Mouse (Mus musculus): ENCODE data around the gene Rims1.

Gene Rims1

GRCm38 (mm10) chr1:22587859-22588383 lies 217.9 kb downstream of the Rims1 start:
- in situ Hi-C loops (cut with MboI, MseI) = no loop called here

GRCm38 (mm10) chr1:22585560-22585959 lies 220.2 kb downstream of the Rims1 start:
- in situ Hi-C loops (cut with MboI, MseI) = no loop called here

- in situ Hi-C loops (cut with MboI, MseI) = no loop called here
Observed at GRCm38 (mm10) chr1:22579470-22579869, 226.3 kb downstream of the Rims1 start.

- in situ Hi-C loops (cut with MboI, MseI) = no loop called here
Observed at GRCm38 (mm10) chr1:22572720-22573119, 233.1 kb downstream of the Rims1 start.

DNA sequence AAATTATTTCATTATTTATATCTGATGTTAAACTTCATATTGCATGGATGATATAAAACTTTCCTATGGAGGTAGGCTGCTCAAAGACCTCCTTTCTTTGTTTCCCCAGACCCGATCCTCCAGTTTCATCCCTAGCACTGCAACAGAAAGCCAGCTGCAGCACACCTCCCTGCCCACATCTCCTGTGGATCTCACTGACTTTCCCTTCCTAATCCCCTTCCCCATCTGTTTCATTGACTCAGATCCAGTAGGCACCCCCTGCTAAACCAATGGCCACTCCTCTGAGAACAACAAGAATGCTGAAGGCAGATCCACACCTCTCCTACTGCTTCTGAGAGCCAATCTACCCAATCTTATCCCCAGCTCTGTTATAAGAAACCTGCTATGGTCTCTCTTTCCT lies 259.5 kb downstream of the Rims1 start:
- in situ Hi-C loops (cut with MboI, MseI) = loop anchor here in 1 of 2 experiments (10.0 kb wide), 1 partner anchor 201 kb away; no protein-coding TSS in a partner anchor

GRCm38 (mm10) chr1:22538129-22538528 lies 267.7 kb downstream of the Rims1 start:
- in situ Hi-C loops (cut with MboI, MseI) = no loop called here

GRCm38 (mm10) chr1:22536776-22537175 lies 269.0 kb downstream of the Rims1 start:
- in situ Hi-C loops (cut with MboI, MseI) = no loop called here

DNA sequence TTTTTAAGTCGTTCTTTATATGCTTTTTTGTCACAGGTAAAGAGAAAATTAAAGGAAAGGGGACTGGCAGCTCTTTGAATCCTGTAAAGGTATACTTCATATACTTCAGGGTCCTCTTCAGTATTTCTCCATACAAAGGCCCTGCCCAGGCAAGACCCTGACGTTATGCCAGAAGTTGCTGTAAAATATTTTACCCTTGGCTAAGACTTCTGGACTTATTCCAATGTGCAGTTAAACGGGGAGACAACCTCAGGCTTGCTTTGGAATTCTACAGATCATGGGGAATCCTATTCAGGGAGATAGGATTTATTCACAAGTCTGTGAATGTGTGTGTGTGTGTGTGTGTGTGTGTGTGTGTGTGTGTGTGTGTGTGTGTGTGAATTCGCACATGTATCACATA lies 270.7 kb downstream of the Rims1 start:
- in situ Hi-C loops (cut with MboI, MseI) = no loop called here

GRCm38 (mm10) chr1:22533146-22534096 lies 272.4 kb downstream of the Rims1 start:
- in situ Hi-C loops (cut with MboI, MseI) = no loop called here

GRCm38 (mm10) chr1:22515103-22515502 lies 290.7 kb downstream of the Rims1 start:
- in situ Hi-C loops (cut with MboI, MseI) = loop anchor here in 1 of 2 experiments (25.0 kb wide), 1 partner anchor 1953 kb away; no protein-coding TSS in a partner anchor

DNA sequence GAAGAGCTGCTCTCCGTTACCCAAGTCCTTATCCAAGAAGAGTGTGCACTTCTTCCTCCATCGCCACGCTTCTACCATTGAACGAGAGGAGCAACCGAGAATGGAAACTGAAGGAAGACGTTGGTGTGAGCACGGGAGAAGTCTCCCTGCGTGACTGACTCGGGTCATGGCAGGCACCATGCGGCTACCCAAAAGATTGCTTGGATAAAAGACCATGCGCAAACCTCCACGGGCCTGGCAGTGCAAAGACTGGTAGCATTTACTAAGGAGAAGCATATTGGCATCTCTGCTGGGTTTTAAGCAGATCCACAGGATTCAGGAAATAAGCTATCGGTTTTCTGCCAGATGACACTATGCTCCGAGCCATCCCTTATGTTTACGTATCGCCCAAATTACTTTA lies 293.4 kb downstream of the Rims1 start:
- in situ Hi-C loops (cut with MboI, MseI) = loop anchor here in 1 of 2 experiments (25.0 kb wide), 1 partner anchor 1950 kb away; no protein-coding TSS in a partner anchor

DNA sequence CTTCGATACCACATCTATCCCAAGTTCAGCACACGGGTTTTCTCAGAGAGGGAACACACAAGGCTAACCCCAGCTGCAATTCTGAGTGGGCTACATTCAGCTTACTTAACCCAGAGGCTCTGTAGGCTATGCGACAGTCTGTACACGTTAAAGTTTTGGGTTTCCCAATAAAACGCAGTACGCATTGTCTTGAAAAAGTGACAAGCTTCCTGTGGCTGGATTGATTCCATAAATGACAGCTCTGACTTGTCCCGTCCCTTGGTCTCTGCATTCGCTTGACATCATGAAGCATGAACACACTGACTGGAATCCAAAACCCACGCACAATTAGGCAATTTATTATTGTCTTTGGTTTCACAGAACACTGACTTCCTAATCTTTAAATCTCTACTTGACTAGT lies 294.2 kb downstream of the Rims1 start:
- in situ Hi-C loops (cut with MboI, MseI) = loop anchor here in 1 of 2 experiments (25.0 kb wide), 1 partner anchor 1949 kb away; no protein-coding TSS in a partner anchor

DNA sequence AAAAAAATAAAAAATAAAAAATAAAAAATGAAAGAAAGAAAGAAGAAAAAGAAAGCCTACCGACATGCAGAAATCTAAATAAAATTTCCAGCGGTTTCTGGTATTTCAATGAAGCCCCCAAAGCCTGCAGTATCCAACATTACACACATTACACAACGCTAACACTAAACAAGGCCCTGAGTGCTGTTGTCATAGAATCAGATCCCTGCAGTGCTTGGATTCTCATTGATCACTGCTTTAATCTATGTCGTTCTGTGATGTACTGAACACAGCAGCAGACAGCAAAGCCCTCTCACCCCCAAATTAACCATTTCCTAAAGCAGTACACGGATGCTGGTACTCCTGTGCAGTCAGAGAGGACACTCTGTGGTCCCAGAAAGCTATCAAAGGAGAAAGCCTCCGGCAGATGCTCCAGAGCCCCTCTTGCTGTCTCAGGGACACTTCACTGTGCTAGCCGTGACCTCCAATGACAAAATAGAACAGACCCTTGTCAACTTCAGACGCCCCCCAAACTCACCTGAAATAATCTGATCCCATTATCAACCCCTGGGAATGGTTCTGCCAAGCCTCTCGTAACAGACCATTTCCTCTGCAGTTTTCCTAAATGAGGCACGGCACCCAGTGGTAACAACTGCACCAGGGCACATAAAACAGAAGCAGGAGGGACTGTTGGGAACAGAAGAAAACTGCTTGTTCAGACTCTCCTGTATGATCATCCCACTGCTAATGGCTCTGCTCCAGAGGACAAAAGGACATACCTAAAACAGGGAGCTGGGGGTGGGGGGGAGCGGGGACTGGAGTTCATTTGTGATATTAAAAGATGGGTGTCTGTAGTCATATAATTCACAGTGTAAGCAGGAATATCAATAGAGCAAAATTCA lies 296.8 kb downstream of the Rims1 start:
- in situ Hi-C loops (cut with MboI, MseI) = loop anchor here in 1 of 2 experiments (25.0 kb wide), 1 partner anchor 1947 kb away; no protein-coding TSS in a partner anchor

DNA sequence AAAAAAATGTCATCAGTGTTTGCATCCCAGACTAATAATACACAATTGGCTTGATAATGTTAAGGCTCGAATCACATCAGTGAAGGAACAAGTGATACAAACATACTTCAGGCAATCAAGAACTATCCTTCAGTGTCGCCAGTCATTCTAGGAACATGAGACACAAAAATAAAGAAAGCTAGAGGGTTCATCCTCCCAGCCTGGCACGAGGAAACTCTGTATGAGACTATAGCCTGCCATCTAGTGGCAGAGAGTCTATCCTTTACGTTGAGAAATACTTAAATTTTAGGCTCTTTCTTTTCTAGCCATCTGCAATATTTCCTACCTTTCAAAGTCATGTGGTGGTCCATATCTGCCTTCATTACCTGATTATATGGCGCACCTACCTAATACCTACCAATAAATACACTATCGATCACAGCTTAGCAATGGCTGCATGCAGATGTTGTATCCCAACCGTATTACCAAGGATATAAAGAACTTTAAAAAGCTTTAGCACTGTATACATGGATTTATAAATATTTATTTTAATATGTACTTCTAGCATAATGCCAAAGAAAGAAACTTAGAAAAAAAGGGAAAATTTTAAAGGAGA lies 318.4 kb downstream of the Rims1 start:
- in situ Hi-C loops (cut with MboI, MseI) = no loop called here

DNA sequence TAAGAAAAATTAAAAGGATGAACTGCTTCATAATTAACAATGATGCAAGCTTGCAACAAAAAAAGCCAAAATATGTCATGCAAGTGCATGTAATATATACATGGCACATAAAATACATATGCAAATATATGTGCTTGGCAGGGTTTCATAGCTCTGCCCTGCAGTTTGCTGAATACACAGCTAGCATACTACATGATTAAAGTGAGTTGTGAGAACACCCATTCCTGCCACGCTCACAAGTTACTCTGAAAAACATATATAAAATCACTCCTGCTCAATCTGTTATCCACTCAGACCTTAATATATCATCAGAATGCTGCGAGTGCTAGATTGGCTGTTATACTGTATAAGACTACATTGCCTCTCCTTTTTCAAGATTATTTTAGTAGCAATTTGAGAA lies 329.6 kb downstream of the Rims1 start:
- in situ Hi-C loops (cut with MboI, MseI) = no loop called here

- in situ Hi-C loops (cut with MboI, MseI) = loop anchor here (5.0 kb wide), 1 partner anchor 40 kb away; no protein-coding TSS in a partner anchor
Observed at GRCm38 (mm10) chr1:22467033-22467432, 338.8 kb downstream of the Rims1 start.

DNA sequence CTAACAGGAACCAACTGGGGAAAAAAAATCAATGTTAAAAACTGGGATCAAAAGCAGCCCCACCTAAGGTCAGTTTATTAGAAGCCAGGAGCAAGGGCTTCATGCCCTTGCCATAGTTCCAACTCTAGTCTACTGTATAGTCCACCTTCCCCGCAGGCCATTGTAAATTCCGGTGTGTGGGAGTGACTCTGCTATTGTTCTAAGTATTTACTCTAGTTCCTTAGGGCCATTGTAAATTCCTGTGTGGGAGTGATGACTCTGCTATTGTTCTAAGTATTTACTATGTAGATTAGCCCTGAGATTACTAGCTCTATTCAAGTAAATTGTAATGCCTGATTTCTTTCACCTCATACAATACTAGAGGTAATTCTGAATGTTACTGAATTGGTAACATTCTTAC lies 339.2 kb downstream of the Rims1 start:
- in situ Hi-C loops (cut with MboI, MseI) = loop anchor here (5.0 kb wide), 1 partner anchor 39 kb away; no protein-coding TSS in a partner anchor

GRCm38 (mm10) chr1:22424020-22424419 lies 381.8 kb downstream of the Rims1 start:
- in situ Hi-C loops (cut with MboI, MseI) = no loop called here

GRCm38 (mm10) chr1:22422102-22422501 lies 383.7 kb downstream of the Rims1 start:
- in situ Hi-C loops (cut with MboI, MseI) = no loop called here

GRCm38 (mm10) chr1:22410173-22410572 lies 395.6 kb downstream of the Rims1 start:
- in situ Hi-C loops (cut with MboI, MseI) = no loop called here

DNA sequence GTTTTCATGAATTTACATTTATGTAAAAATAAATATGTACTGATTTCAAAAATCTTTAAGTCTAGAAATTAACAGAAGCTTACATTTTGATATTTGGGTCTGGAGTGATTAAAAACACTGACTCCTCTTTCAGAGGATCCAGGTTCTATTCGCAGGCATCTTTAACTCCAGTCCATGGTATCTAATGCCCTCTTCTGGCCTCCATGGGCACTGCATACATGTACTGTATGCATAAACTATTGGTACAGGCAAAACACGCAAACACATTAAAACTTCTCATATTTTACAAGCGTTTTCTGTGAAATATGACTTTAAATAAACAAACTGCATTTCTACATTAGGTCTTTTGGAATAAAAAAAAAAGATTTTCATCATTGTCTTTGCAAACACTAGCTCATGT lies 419.4 kb downstream of the Rims1 start:
- in situ Hi-C loops (cut with MboI, MseI) = no loop called here
